Mouse (Mus musculus): ENCODE results near the gene Tcf7. TPM values are rescaled to one million over a fixed set of nuclear protein-coding genes. Genes with fewer than 3 reads are reported as not detected.

The Tcf7 gene
- polyA plus RNA-seq, 1 experiment = 10.3 TPM

DNA sequence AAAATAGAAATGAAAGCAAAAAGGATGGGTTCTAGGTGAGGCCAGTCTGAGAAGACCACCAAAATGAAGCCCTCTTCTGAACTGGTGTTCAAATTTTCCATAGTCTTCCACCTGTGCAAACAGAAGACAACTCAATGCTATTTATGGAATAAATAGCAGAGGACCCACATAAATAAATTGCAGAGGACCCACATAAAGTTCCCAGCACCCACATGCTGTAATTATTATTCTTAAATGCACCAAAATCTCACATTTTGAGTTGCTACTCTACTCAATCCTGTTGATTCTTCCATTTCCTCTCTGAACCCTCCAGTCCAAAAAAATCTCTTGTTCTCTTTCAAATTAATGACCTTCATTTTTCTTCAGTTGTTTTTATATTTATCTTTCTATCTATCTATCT lies 68.9 kb downstream of the Tcf7 start, which contains the start of gene Olfr1371:
Gene Olfr1371 (minus strand): TSS at position 101 of the 400 bp plus-strand sequence.
- TF ChIP-seq CTCF (IDR thresholded peaks at IDR 0.05; ENCODE audit: borderline replicate concordance, extremely low read depth, insufficient read depth, insufficient read length) (no peak), POLR2A (IDR thresholded peaks at IDR 0.05; ENCODE audit: borderline replicate concordance, extremely low read depth, insufficient read depth, insufficient read length, poor library complexity, severe bottlenecking) (no peak)
- DNase-seq (ENCODE audit: low read depth) = no peak

Other genes starting within 250 kb of the Tcf7 start
- 107 and 115 TPM in 2 replicates for gene Ppp2ca, start 184.3 kb downstream of the Tcf7 start, polyA plus RNA-seq (2012; rRNA removed)
- not detected in 2 replicates for gene Olfr1373, start 137.5 kb downstream of the Tcf7 start, polyA plus RNA-seq (2012; rRNA removed)
- not detected in 2 replicates for gene Olfr1371, start 69.0 kb downstream of the Tcf7 start, polyA plus RNA-seq (2012; rRNA removed)
- 231 and 285 TPM in 2 replicates for gene Skp1a, start 51.0 kb downstream of the Tcf7 start, polyA plus RNA-seq (2012; rRNA removed)
- gene Vdac1, start 77.8 kb upstream of the Tcf7 start, polyA plus RNA-seq (2012; rRNA removed) = 154 and 228 TPM in 2 replicates
- 101 and 115 TPM in 2 replicates for gene 9530068E07Rik, start 113.4 kb upstream of the Tcf7 start, polyA plus RNA-seq (2012; rRNA removed)

Measured in brain, embryonic 14.5 days (tissue).